Mouse (Mus musculus) lung, postnatal 4 days (tissue): ENCODE results near the gene Pf4.
A peak's percentile ranks its signal among the peaks of the same experiment; 100 is the strongest.
"Not testable (repeated sequence)": the region's sequence is repeated elsewhere in the genome, so short reads cannot be mapped to it uniquely, and the experiment has no call there.

Experiments
- DNase-seq, 2 experiments: peaks; one replicate each; pipeline ENCODE4 v3.0.0; 2021

Pf4 gene

GRCm38 (mm10) chr5:90788114-90788513, 15.9 kb downstream of the Pf4 start:
- no peak for DNase-seq

DNA sequence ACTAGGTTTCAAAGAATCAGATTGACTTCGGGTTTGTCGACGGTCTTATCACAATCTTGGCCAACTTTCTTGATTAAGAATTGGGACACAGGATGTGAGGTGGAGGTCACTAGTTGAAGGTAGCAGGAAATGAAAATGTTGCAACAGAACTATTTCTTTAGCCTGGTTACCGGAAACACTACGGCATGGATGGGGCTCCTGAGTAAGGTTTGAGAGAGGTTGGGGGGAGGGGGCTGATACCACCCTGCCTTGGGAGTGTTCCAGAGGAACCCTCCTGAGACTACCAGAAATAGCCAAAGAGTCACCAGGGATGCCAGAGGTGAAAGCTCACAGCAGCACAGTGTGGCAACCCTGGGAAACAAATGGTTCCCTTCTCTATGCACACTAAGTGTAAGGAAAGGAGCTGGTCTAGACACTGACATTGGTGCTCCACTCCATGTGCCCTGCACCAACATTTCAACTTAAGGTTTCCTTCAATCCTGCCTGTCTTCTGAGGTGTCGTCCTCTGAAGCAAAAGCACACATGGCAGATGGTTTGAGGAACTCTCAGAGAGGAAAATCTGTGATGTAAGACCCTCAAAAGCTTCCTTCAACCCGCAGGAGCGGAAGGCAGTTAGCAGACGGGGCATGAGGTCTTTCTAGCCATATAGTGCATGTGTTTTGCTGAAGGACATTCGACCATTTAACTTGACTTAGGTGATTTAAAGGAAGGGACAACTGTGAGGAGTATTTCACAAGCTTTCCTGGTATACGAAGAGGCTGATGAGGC, 17.3 kb downstream of the Pf4 start:
- DNase-seq = no peak

- DNase-seq = peak; percentile 57 to 72
Observed at GRCm38 (mm10) chr5:90790074-90790502, 17.9 kb downstream of the Pf4 start.

GRCm38 (mm10) chr5:90794195-90794625, 22.0 kb downstream of the Pf4 start, which contains the start of gene Cxcl15:
Cxcl15 (plus strand) TSS chr5:90794534.
- DNase-seq = peak; percentile 68 to 75

DNA sequence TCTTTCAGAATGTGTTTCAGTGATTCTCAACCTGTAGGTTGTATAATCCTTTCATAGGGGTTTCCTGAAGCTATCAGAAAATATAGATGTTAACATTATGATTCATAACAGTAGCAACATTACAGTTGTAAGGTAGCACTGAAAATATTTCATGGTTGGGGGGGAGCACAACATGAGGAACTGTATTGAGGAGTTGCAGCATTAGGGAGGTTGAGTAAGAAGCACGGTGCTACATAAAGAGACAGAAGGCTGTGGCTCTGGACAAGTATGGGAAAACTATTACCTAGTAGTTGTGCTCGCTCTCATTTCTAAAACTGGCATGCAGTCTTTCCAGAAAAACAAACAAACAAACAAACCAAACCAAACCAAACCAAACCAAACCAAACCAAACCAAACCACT, 23.2 kb downstream of the Pf4 start:
- not testable (repeated sequence) for DNase-seq

GRCm38 (mm10) chr5:90804574-90804973, 32.3 kb downstream of the Pf4 start:
- peak in 1 of 2 experiments; percentile 3 for DNase-seq

DNA sequence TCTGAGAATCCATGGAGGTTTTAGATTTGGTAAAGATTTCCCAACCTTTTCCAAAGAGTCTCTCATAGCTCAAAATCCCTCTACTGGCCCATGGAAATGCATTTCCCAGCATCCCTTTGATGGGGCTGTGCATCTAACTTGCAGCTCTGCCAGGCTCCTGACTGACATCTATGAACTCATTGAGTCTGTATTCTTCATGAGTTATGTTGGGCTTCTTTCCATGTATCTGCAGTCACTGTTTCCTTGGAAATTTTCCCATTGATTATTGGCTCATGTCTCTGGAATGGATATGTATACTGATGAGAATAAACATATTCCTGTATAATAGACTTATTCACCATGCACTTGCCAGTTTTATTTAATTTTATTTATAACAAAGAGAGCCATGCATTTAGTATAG, 33.8 kb downstream of the Pf4 start:
- DNase-seq = peak in 1 of 2 experiments; percentile 5

GRCm38 (mm10) chr5:90807176-90807950, 35.1 kb downstream of the Pf4 start:
- peak in 1 of 2 experiments; percentile 2 for DNase-seq

DNA sequence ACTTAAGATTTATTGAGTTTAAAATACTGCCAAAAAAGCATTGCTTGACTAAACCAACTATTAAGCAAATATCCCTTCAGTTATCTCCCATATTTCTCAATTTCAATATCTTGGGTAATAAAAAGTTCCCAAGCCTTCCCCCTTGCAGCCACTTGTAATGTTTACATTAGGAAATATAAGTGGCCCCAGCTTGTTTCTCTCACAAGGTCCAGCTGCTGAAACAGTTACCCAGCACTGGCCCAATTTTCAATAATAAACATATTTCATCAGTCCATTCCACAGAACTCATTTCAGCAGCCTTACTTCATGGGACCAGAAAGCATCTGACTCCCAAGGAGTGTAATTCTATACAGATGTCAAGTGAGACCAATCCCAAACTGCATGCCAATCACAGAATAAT, 47.5 kb downstream of the Pf4 start:
- DNase-seq = peak in 1 of 2 experiments; percentile 12
